Mouse (Mus musculus) R1 (cell line): ENCODE results near the gene Stx19.
A peak's percentile ranks its signal among the peaks of the same experiment; 100 is the strongest.

Experiments
- DNase-seq: peaks from one replicate; pipeline ENCODE4 v3.0.0-alpha.2; 2018; ENCODE audit warnings: low read depth, low spot score

Gene Stx19

GRCm38 (mm10) chr16:62814491-62814890, at the start of gene Stx19:
Stx19 (plus strand) TSS chr16:62814676.
- no peak for DNase-seq

GRCm38 (mm10) chr16:62773462-62773861, 41.0 kb upstream of the Stx19 start:
- DNase-seq = no peak

- DNase-seq = no peak
These were observed 38.4 kb upstream of the Stx19 start for GRCm38 (mm10) chr16:62776034-62776433.

- DNase-seq = no peak
These were observed 36.2 kb upstream of the Stx19 start for GRCm38 (mm10) chr16:62778282-62778681.

GRCm38 (mm10) chr16:62782229-62782628, 32.2 kb upstream of the Stx19 start:
- DNase-seq = peak; percentile 56

- DNase-seq = peak; percentile 97
These were observed 27.7 kb upstream of the Stx19 start, which contains the start of gene Nsun3 for GRCm38 (mm10) chr16:62786621-62787331. Nsun3 (minus strand) TSS chr16:62786818.

GRCm38 (mm10) chr16:62796608-62797007, 17.9 kb upstream of the Stx19 start:
- DNase-seq = no peak

GRCm38 (mm10) chr16:62798808-62799207, 15.7 kb upstream of the Stx19 start:
- no peak for DNase-seq

- DNase-seq = no peak
These were observed 15.1 kb upstream of the Stx19 start for GRCm38 (mm10) chr16:62799426-62799825.

- DNase-seq = no peak
These were observed 14.6 kb upstream of the Stx19 start for GRCm38 (mm10) chr16:62799839-62800238.

- DNase-seq = no peak
These were observed 9.9 kb upstream of the Stx19 start for GRCm38 (mm10) chr16:62804621-62805020.

- peak; percentile 57 for DNase-seq
These were observed 7.1 kb upstream of the Stx19 start for GRCm38 (mm10) chr16:62807249-62807979.

- DNase-seq = no peak
These were observed 3.6 kb upstream of the Stx19 start for GRCm38 (mm10) chr16:62810855-62811254.

- no peak for DNase-seq
These were observed 686 bp upstream of the Stx19 start for GRCm38 (mm10) chr16:62813790-62814189.

- DNase-seq = no peak
These were observed 8.0 kb downstream of the Stx19 start for GRCm38 (mm10) chr16:62822472-62822871.

- DNase-seq = peak; percentile 63
These were observed 11.9 kb downstream of the Stx19 start for GRCm38 (mm10) chr16:62826156-62827001.

- no peak for DNase-seq
These were observed 17.6 kb downstream of the Stx19 start for GRCm38 (mm10) chr16:62832027-62832426.

- DNase-seq = peak; percentile 66
These were observed 18.0 kb downstream of the Stx19 start for GRCm38 (mm10) chr16:62832481-62832880.

- no peak for DNase-seq
These were observed 19.7 kb downstream of the Stx19 start for GRCm38 (mm10) chr16:62834016-62834735.

- no peak for DNase-seq
These were observed 30.9 kb downstream of the Stx19 start for GRCm38 (mm10) chr16:62845341-62845740.
